Mouse (Mus musculus) neural tube, embryonic 11.5 days (tissue): Measurements from ENCODE around the gene Kcnab2. TPM values are rescaled to one million over a fixed set of nuclear protein-coding genes. Genes with fewer than 3 reads are reported as not detected.

Experiments used
- ATAC-seq: fragments of 200-750 bp; cut with Nextera tagmentation; 2 replicates; pipeline ENCODE4 v1.8.0; 2017; ENCODE audit warnings: moderate number of reproducible peaks, mild to moderate bottlenecking, moderate TSS enrichment, moderate library complexity; ENCODE audit not compliant: insufficient read depth, low FRiP score, low TSS enrichment
- DNase-seq: peaks from one replicate; pipeline ENCODE4 v3.0.0-alpha.2; 2015; ENCODE audit warnings: low spot score
- H3K27ac ChIP-seq: fragments of 300-500 bp; sonication (generic); 2 replicates; pipeline ENCODE4 v1.5.1; 2014; ENCODE audit warnings: low read depth, mild to moderate bottlenecking, low read length
- H3K27me3 ChIP-seq: fragments of 300-500 bp; sonication (generic); 2 replicates; pipeline ENCODE4 v1.6.1; 2014; ENCODE audit warnings: mild to moderate bottlenecking, low read length, mixed read lengths; ENCODE audit not compliant: control insufficient read depth, insufficient read depth
- H3K36me3 ChIP-seq: fragments of 300-500 bp; sonication (generic); 2 replicates; pipeline ENCODE4 v1.6.1; 2014; ENCODE audit warnings: mild to moderate bottlenecking, low read length, moderate library complexity, mixed read lengths; ENCODE audit not compliant: control insufficient read depth, insufficient read depth
- H3K4me1 ChIP-seq: fragments of 300-500 bp; sonication (generic); 2 replicates; pipeline ENCODE4 v1.6.1; 2014; ENCODE audit warnings: low read length, mixed read lengths; ENCODE audit not compliant: control insufficient read depth, insufficient read depth
- H3K4me2 ChIP-seq: fragments of 300-500 bp; sonication (generic); 2 replicates; pipeline ENCODE4 v1.6.1; 2014; ENCODE audit warnings: low read depth, mild to moderate bottlenecking, moderate library complexity
- H3K4me3 ChIP-seq: fragments of 300-500 bp; sonication (generic); 2 replicates; pipeline ENCODE4 v1.5.1; 2014; ENCODE audit warnings: low read depth, low read length
- H3K9ac ChIP-seq: fragments of 300-500 bp; sonication (generic); 2 replicates; pipeline ENCODE4 v1.6.1; 2014; ENCODE audit warnings: mild to moderate bottlenecking, low read length
- H3K9me3 ChIP-seq: fragments of 300-500 bp; sonication (generic); 2 replicates; pipeline ENCODE4 v1.6.1; 2016; ENCODE audit warnings: low read length; ENCODE audit not compliant: control insufficient read depth
- WGBS: fragments of 180-500 bp; shearing (Covaris S2); extraction: QIAGEN DNeasy Blood & Tissue Kit; methylation state at CpG from one replicate; pipeline ENCODE4 v1.1.7; 2014; 5-methylcytosine and 5-hydroxymethylcytosine counted together
- polyA plus RNA-seq: library from polyadenylated mRNA; unstranded; fragments of >200 nt; fragmentation: Nextera tagmentation; extraction: Ambion mirVana; gene quantifications from 2 replicates; pipeline ENCODE4 v1.2.1, GENCODE M21; 2014

Gene Kcnab2
- 8.5 and 8.6 TPM in 2 replicates for polyA plus RNA-seq

DNA sequence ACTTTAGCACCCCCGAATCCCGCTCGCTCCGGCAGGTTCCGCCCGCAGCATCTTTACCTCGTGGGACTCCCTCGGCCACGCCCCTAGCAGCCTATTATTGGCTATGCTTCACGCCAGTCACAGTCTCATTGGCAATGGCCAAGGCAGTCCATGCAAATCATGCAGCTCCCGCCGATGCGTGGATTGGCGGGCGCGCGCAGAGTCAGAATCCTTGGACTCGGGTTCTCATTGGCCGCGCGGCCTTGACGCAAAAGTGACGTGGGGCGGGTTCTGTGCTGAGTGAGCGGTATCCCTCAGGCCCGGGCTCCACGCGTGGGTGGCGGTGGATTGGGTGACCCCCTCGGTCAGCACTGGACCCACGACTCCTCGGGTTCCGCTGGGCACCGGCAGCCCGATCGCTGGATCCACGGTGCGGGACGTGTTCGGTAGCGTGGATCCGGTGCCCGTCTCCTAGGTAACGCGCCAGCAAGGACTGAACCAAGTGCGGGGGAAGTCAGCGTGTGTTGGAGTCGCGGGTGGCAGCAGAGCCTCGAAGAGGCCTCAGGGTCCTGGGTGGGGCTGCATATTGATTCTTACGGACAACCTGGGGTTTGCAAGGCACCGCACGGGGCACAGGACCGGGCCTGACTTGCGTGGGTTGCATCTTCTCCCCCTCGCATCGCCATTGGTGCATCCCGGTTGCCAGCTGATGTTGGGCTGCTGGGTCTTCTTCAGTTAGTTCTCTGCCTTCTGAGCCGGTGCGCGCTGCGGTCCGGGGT lies at the start of gene Kcnab2:
TSS of gene Kcnab2 (minus strand) at position 406 of the 758 bp plus-strand sequence.
- no peaks in the 10 kb centered on the region for H3K9me3 ChIP-seq
- peaks cover 10% of the 10 kb centered on the region for H3K27me3 ChIP-seq
- peak; percentile 96 for ATAC-seq
- peak within 1 kb of the TSS; percentile 95 for H3K9ac ChIP-seq
- peak within 1 kb of the TSS; percentile 73 for H3K4me3 ChIP-seq
- H3K27ac ChIP-seq: peak within 1 kb of the TSS; percentile 62
- peak; percentile 99 for DNase-seq
- under 1% methylated on average over 63 of the region's 63 CpGs for WGBS
- H3K36me3 ChIP-seq: no peaks in the 10 kb centered on the region
- H3K4me1 ChIP-seq: peaks cover 10% of the 10 kb centered on the region
- H3K4me2 ChIP-seq: peak within 1 kb of the TSS; percentile 77

DNA sequence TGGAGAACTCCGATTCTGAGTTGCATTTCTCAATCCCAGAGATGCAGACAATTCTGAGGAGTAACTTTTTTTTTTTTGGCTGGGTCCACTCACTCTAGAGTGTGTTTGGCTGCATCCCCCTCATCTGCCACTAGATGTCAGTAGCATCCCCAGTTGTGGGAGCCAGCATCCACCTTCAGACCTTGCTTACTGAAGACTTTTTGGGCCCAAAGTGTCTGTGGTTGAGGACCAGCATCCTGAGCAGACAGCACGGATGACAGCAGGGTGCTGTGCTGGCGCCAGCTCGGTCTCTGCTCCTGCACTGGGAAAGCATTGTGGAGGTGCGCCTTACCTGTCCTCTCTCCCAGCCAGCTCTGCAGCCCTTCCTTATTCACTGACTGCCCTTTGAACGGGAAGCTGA lies 42.4 kb upstream of the Kcnab2 start:
- H3K4me2 ChIP-seq: no peak overlapping the region
- no peaks in the 10 kb centered on the region for H3K4me1 ChIP-seq
- 40% methylated on average over 6 of the region's 6 CpGs for WGBS
- no peaks in the 10 kb centered on the region for H3K36me3 ChIP-seq
- no peak overlapping the region for H3K9ac ChIP-seq
- no peaks in the 10 kb centered on the region for H3K27me3 ChIP-seq
- no peak for ATAC-seq
- no peaks in the 10 kb centered on the region for H3K9me3 ChIP-seq
- H3K4me3 ChIP-seq: no peak overlapping the region
- no peak overlapping the region for H3K27ac ChIP-seq
- peak; percentile 76 for DNase-seq

DNA sequence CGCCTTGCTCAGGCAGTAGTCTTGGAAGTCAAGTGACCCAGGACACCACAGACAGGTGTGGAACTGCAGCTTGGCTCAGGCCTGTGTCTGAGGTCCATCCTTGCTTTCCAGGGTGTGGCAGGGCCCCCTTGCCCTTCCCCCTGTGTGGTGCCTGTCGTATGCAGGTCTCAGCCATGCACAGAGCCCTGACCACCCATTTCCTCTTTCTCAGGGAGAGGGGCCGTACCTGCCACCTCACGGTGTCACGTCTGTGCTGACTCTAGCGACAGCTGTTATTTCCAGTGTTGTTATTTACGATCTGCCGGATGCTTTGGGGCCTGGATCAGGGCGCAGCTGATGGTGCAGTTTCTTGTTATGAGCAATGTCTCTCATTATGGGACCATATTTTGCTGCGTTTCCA lies 41.4 kb upstream of the Kcnab2 start:
- Histone ChIP-seq H3K27ac (no peak overlapping the region), H3K9me3 (no peaks in the 10 kb centered on the region), H3K36me3 (no peaks in the 10 kb centered on the region), H3K4me3 (no peak overlapping the region), H3K4me1 (no peaks in the 10 kb centered on the region), H3K9ac (no peak overlapping the region), H3K4me2 (no peak overlapping the region), H3K27me3 (no peaks in the 10 kb centered on the region)
- WGBS: 72% methylated on average over 10 of the region's 10 CpGs
- no peak for DNase-seq
- no peak for ATAC-seq

DNA sequence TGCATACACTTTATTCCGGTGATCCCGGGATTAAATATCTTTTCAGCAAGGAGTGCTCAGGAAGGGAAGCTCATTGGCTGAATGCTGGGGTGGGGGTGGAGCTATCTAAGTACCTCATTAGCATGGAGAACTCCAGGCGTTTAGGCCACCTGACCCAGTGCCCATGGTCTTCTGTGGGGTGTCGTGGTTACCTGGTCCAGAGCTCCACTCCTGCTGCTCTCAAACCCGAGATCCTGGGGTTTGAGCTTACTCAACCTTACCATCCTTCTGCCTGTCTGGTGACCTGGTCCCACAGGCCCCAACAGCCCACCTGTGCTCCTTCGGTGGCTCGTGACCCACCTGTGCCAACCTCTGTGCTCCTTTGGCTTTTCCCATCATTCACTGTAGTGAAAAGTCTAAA lies 37.2 kb upstream of the Kcnab2 start:
- DNase-seq: no peak
- 79% methylated on average over 7 of the region's 7 CpGs for WGBS
- no peak for ATAC-seq

DNA sequence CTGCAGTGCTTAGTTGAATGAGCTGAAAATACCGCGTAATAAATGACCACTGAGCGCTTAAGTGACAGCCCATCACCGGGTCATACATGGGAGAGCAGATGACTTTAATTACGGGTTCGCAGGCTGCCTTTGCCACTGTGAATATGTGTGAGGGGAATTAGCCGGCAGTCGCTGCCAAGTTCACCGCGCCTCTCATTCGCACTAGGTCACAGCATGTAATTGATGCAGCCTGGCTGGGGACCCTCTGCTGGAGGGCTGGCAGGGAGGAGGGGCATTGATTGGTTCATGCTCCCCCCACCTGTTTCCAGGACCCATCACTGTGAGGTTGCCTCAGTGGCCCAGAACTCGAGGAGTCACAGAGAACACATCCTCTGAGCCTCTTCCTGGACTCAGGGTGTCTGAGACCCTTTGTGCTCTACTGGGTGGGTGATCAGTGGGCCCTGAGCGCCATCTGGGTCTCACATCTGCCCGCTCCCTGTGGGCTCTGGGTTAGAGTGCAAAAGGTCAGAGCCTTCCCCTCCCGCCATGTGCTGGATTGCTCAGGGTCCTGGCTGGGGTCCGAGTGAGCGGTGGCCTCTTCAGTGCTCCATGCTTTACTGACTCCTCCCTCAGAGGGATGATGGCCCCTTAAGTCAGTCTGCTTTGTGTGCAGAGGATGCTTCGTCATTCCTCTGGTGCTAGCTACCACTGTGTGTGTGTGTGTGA lies 34.7 kb upstream of the Kcnab2 start:
- Histone ChIP-seq H3K4me1 (peaks cover 6% of the 10 kb centered on the region; the same call in 1 of the 2 replicates), H3K27me3 (no peaks in the 10 kb centered on the region), H3K4me3 (no peak overlapping the region), H3K36me3 (no peaks in the 10 kb centered on the region), H3K27ac (no peak overlapping the region), H3K9me3 (no peaks in the 10 kb centered on the region), H3K9ac (no peak overlapping the region), H3K4me2 (no peak overlapping the region)
- ATAC-seq (peak; percentile 71; the same call in 1 of the 2 replicates), DNase-seq (peak; percentile 57)
- 34% methylated on average over 18 of the region's 18 CpGs for WGBS

More for the DNA sequence above, 37.2 kb upstream of the Kcnab2 start:
- peaks cover 6% of the 10 kb centered on the region; the same call in 1 of the 2 replicates for H3K4me1 ChIP-seq
- H3K27ac ChIP-seq: no peak overlapping the region
- H3K9me3 ChIP-seq: no peaks in the 10 kb centered on the region
- H3K27me3 ChIP-seq: no peaks in the 10 kb centered on the region
- H3K4me3 ChIP-seq: no peak overlapping the region
- no peak overlapping the region for H3K9ac ChIP-seq
- no peak overlapping the region for H3K4me2 ChIP-seq
- H3K36me3 ChIP-seq: no peaks in the 10 kb centered on the region

DNA sequence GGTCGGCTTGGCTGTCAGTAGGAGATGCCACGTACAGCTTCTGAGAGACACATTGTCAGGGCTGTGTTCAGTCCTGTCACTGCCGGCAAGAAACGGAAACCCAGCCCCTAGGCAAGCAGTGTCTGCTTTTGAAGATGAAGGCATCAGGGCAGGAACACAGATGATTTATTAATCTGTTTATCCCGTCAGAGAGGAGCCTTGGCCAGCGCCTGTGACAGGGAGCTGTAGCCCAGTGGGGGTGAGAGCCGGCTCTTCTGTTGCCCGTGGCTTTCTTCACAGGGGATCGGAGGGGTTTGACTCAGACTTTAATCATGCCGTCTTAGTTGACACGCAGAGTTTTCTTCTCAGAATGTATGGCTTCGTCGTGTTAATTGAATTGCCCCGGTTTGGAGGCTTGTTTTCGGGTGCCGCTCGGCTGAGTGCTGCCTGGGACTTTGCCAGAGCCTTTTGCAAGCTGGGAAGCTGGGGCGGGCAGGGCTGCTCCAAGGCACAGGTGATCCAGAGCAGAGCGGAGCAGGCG lies 16.7 kb upstream of the Kcnab2 start:
- 52% methylated on average over 20 of the region's 20 CpGs for WGBS
- no peak for ATAC-seq
- H3K4me3 ChIP-seq: no peak overlapping the region
- peaks cover 3% of the 10 kb centered on the region for H3K36me3 ChIP-seq
- no peak for DNase-seq
- no peak overlapping the region for H3K27ac ChIP-seq
- H3K27me3 ChIP-seq: no peaks in the 10 kb centered on the region
- no peak overlapping the region for H3K9ac ChIP-seq
- no peaks in the 10 kb centered on the region for H3K9me3 ChIP-seq
- H3K4me1 ChIP-seq: no peaks in the 10 kb centered on the region
- H3K4me2 ChIP-seq: no peak overlapping the region

DNA sequence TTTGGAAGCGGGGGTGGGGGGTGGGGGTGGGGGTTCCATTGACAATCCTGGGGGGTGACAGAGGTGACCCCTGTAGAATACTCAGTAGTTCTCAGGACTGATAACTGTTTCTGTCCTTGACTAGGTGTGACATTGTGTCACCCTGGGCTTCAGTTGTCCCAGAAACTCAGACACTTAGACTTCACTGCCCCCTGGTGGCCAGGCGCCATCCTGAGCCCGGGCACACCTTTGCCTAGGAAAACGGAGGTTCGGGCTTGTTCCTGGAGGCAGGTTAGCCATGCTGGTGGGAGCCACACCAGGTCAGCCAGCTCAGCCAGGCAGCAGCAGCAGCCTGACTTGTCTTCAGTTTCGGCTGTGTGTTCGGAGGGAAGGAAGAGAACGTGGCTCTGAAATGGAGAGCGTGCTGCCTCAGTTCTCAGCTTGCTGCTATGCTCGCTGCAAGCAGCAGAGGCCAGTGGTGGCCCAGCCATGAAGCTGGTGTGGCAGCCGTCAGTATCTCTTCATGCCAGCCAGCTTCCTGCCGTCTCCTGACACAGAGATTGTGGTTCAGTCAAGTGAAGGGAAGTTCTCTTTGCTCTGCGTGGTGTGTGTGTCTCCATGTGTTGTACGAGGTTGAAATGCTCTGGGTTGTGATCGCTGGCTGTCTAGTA lies 13.7 kb upstream of the Kcnab2 start:
- H3K4me2 ChIP-seq: no peak overlapping the region
- H3K36me3 ChIP-seq: no peaks in the 10 kb centered on the region
- H3K4me3 ChIP-seq: no peak overlapping the region
- no peaks in the 10 kb centered on the region for H3K9me3 ChIP-seq
- no peak overlapping the region for H3K9ac ChIP-seq
- DNase-seq (peak; percentile 75), ATAC-seq (no peak)
- WGBS: 54% methylated on average over 15 of the region's 15 CpGs
- no peaks in the 10 kb centered on the region for H3K27me3 ChIP-seq
- no peak overlapping the region for H3K27ac ChIP-seq
- H3K4me1 ChIP-seq: no peaks in the 10 kb centered on the region

DNA sequence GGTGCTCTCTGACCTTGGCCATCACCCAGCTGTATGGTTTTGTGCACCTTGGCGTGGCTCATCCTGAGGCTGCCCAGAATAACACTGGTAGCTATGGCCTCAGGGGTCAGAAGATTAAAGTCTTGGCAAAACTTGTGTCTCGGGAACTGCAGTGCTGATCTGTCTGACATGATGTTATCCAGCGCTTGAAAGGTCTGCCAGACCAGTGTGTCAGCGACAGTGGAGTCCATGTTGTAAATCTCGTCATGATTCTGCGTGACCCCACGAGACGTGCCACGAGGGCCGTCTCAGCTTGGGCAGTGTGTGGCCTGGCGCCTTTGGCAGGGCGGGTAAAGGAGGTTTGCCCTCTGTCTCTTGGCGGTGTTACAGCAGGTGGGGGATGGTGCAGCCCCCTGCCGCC lies 12.6 kb upstream of the Kcnab2 start:
- H3K27me3 ChIP-seq: no peaks in the 10 kb centered on the region
- DNase-seq: no peak
- H3K4me1 ChIP-seq: no peaks in the 10 kb centered on the region
- no peak overlapping the region for H3K4me2 ChIP-seq
- H3K9ac ChIP-seq: no peak overlapping the region
- no peaks in the 10 kb centered on the region for H3K36me3 ChIP-seq
- H3K4me3 ChIP-seq: no peak overlapping the region
- no peak for ATAC-seq
- H3K9me3 ChIP-seq: no peaks in the 10 kb centered on the region
- H3K27ac ChIP-seq: no peak overlapping the region
- 93% methylated on average over 14 of the region's 14 CpGs for WGBS
